Mouse (Mus musculus): Measurements from ENCODE around the gene Gm11541.
A peak's percentile ranks its signal among the peaks of the same experiment; 100 is the strongest.

The Gm11541 gene

GRCm38 (mm10) chr11:94704472-94704871, at the start of gene Gm11541:
Gene Gm11541 (minus strand): TSS chr11:94704499.
- no peak for DNase-seq (ENCODE audit: low spot score in 2 of 2)

GRCm38 (mm10) chr11:94752946-94753713, 48.8 kb upstream of the Gm11541 start:
- DNase-seq (ENCODE audit: low spot score in 2 of 2) = peak in 1 of 2 experiments; percentile 8

- no peak for DNase-seq (ENCODE audit: low spot score in 2 of 2)
Observed at GRCm38 (mm10) chr11:94741732-94742272, 37.5 kb upstream of the Gm11541 start, which contains the start of gene Cdc34b. Gene Cdc34b (plus strand): TSS chr11:94741782.

GRCm38 (mm10) chr11:94735746-94736145, 31.4 kb upstream of the Gm11541 start:
- no peak for DNase-seq (ENCODE audit: low spot score in 2 of 2)

GRCm38 (mm10) chr11:94732773-94733172, 28.5 kb upstream of the Gm11541 start:
- DNase-seq (ENCODE audit: low spot score in 2 of 2) = peak in 1 of 2 experiments; percentile 8

- DNase-seq (ENCODE audit: low spot score in 2 of 2) = no peak
Observed at GRCm38 (mm10) chr11:94731229-94731628, 26.9 kb upstream of the Gm11541 start.

- peak in 1 of 2 experiments; percentile 74 for DNase-seq (ENCODE audit: low spot score in 2 of 2)
Observed at GRCm38 (mm10) chr11:94730261-94730660, 26.0 kb upstream of the Gm11541 start.

GRCm38 (mm10) chr11:94729565-94729964, 25.3 kb upstream of the Gm11541 start:
- DNase-seq (ENCODE audit: low spot score in 2 of 2) = no peak

GRCm38 (mm10) chr11:94728545-94728944, 24.2 kb upstream of the Gm11541 start:
- DNase-seq (ENCODE audit: low spot score in 2 of 2) = no peak

- DNase-seq (ENCODE audit: low spot score in 2 of 2) = no peak
Observed at GRCm38 (mm10) chr11:94727306-94727705, 23.0 kb upstream of the Gm11541 start.

- DNase-seq (ENCODE audit: low spot score in 2 of 2) = no peak
Observed at GRCm38 (mm10) chr11:94719216-94719615, 14.9 kb upstream of the Gm11541 start.

- no peak for DNase-seq (ENCODE audit: low spot score in 2 of 2)
Observed at GRCm38 (mm10) chr11:94718113-94718909, 14.0 kb upstream of the Gm11541 start.

- DNase-seq (ENCODE audit: low spot score in 2 of 2) = no peak
Observed at GRCm38 (mm10) chr11:94717239-94717638, 12.9 kb upstream of the Gm11541 start.

- DNase-seq (ENCODE audit: low spot score in 2 of 2) = no peak
Observed at GRCm38 (mm10) chr11:94716754-94717153, 12.5 kb upstream of the Gm11541 start.

GRCm38 (mm10) chr11:94715622-94716021, 11.3 kb upstream of the Gm11541 start:
- DNase-seq (ENCODE audit: low spot score in 2 of 2) = peak in 1 of 2 experiments; percentile 28

- DNase-seq (ENCODE audit: low spot score in 2 of 2) = no peak
Observed at GRCm38 (mm10) chr11:94713246-94713860, 9.1 kb upstream of the Gm11541 start.

GRCm38 (mm10) chr11:94704020-94704419, 279 bp downstream of the Gm11541 start:
- no peak for DNase-seq (ENCODE audit: low spot score in 2 of 2)

GRCm38 (mm10) chr11:94702216-94702610, 2.1 kb downstream of the Gm11541 start:
- DNase-seq (ENCODE audit: low spot score in 2 of 2) = no peak

- DNase-seq (ENCODE audit: low spot score in 2 of 2) = no peak
Observed at GRCm38 (mm10) chr11:94701401-94702215, 2.7 kb downstream of the Gm11541 start.

- no peak for DNase-seq (ENCODE audit: low spot score in 2 of 2)
Observed at GRCm38 (mm10) chr11:94699399-94699798, 4.9 kb downstream of the Gm11541 start.
